Mouse (Mus musculus) bone marrow macrophage, adult 2 months (primary cell): ENCODE data around the gene Cradd. TPM values are rescaled to one million over a fixed set of nuclear protein-coding genes. Genes with fewer than 3 reads are reported as not detected.
A peak's percentile ranks its signal among the peaks of the same experiment; 100 is the strongest.

Experiments
- H3K27ac ChIP-seq: 2 replicates; pipeline ENCODE4 v1.5.1; 2012; ENCODE audit warnings: low read depth, low read length; ENCODE audit not compliant: insufficient read depth
- H3K4me1 ChIP-seq: 2 replicates; pipeline ENCODE4 v1.6.1; 2012; ENCODE audit warnings: low read length; ENCODE audit not compliant: control insufficient read depth, insufficient read depth
- H3K4me3 ChIP-seq: 2 replicates; pipeline ENCODE4 v1.5.1; 2012; ENCODE audit warnings: mild to moderate bottlenecking, low read length, moderate library complexity; ENCODE audit not compliant: insufficient read depth
- CTCF ChIP-seq: IDR thresholded peaks from 2 replicates; pipeline ENCODE4 v1.5.1; 2012; ENCODE audit warnings: low read depth, mild to moderate bottlenecking, low read length, moderate library complexity
- POLR2A ChIP-seq: IDR thresholded peaks from 2 replicates; pipeline ENCODE4 v1.6.1; 2012; ENCODE audit warnings: mild to moderate bottlenecking, low read depth, low read length, borderline replicate concordance
- polyA plus RNA-seq: library from polyadenylated mRNA; stranded (reverse); fragments of >200 nt; gene quantifications from 2 replicates; pipeline ENCODE4 v1.2.4, GENCODE M21; 2012; ENCODE audit not compliant: missing spikeins, insufficient read depth, insufficient read length

Cradd gene
- polyA plus RNA-seq, 1 experiment: 12.2 TPM

GRCm38 (mm10) chr10:95251674-95252073 is 72.3 kb downstream of the Cradd start:
- TF ChIP-seq CTCF (no peak), POLR2A (no peak)
- Histone ChIP-seq H3K27ac (no peak overlapping the region), H3K4me1 (peaks cover 2% of the 10 kb centered on the region; the same call in 1 of the 2 replicates), H3K4me3 (no peak overlapping the region)

GRCm38 (mm10) chr10:95248362-95248761 is 75.6 kb downstream of the Cradd start:
- Histone ChIP-seq H3K4me1 (peaks cover 6% of the 10 kb centered on the region), H3K4me3 (no peak overlapping the region), H3K27ac (no peak overlapping the region)
- TF ChIP-seq CTCF (no peak), POLR2A (no peak)

DNA sequence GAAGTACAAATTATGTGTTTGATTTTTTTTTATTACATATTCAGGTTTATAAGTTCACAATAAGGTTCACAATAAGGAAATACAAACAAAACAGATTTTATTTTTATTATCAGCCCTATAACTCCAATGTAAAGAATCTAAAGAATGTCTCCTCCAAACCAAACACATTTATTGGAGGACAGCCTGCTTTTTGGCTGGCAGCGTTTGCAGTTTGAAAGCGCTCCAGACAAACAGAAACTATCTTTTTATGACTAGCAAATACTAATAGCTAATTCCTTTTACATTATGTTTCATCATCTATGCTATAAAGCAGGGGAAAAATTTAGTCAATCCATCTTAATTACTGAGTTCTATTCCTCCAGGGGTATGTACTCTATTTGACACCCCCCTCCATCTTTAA is 77.2 kb downstream of the Cradd start:
- TF ChIP-seq CTCF (no peak), POLR2A (no peak)
- H3K27ac ChIP-seq: no peak overlapping the region
- H3K4me1 ChIP-seq: peaks cover 6% of the 10 kb centered on the region
- no peak overlapping the region for H3K4me3 ChIP-seq

DNA sequence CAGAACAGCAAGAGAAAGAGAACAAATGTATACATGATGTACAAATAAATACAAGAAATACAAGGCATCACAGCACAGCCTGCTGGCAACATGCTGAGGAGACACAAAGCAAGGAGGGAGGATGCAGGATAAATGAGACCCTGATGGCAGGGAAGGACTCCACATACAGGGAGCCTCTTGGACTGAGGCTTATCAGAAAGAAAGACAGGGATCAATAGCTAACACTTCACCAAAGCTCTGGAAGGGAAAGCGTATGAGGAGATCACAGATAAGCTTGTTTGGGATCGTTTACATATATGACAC is 78.3 kb downstream of the Cradd start:
- Histone ChIP-seq H3K4me1 (peaks cover 6% of the 10 kb centered on the region), H3K27ac (no peak overlapping the region), H3K4me3 (no peak overlapping the region)
- no peak for TF ChIP-seq POLR2A
- no peak for TF ChIP-seq CTCF

DNA sequence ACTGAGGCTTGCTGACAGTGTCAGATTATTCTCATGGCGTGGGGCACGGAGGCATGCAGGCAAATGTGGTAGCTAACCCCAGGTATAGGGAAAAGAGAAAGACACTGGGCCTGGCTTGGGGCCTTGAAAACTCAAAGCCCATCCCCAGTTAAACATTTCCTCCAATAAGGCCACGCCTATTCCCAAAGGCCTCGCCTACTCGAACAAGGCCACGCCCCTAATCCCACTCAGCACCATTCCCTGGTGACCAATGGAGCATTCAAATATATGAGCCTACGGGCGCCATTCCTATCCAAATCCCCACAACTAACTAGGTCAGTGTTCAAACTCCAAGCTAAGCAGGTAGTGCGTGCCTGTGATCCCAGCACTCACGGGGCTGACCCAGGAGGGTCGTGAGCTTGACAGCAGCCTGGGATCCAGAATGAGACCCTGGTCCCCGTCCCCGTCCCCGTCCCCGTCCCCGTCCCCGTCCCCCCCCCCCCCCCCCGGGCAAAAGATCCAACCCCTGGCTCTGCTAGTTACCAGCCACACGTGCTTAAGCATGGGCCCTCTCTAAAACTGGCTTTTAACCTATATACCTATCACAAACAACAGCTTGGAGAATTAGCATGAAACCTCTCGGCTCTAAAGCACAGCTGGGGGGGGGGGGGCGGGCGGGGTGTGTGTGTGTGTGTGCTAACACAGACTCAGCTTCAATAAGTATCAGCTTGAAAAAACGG is 78.8 kb downstream of the Cradd start:
- H3K4me1 ChIP-seq: peaks cover 6% of the 10 kb centered on the region
- no peak overlapping the region for H3K27ac ChIP-seq
- TF ChIP-seq POLR2A (no peak), CTCF (no peak)

GRCm38 (mm10) chr10:95239196-95240069 is 84.5 kb downstream of the Cradd start:
- TF ChIP-seq CTCF: no peak
- no peak for TF ChIP-seq POLR2A
- no peak overlapping the region for H3K4me3 ChIP-seq

More for the DNA sequence above, 78.8 kb downstream of the Cradd start:
- no peak overlapping the region for H3K4me3 ChIP-seq

GRCm38 (mm10) chr10:95238667-95239066 is 85.3 kb downstream of the Cradd start:
- Histone ChIP-seq H3K4me1 (peaks cover 26% of the 10 kb centered on the region), H3K27ac (no peak overlapping the region), H3K4me3 (no peak overlapping the region)
- TF ChIP-seq POLR2A: no peak
- TF ChIP-seq CTCF: no peak

More at GRCm38 (mm10) chr10:95239196-95240069, 84.5 kb downstream of the Cradd start:
- no peak overlapping the region for H3K27ac ChIP-seq
- H3K4me1 ChIP-seq: peaks cover 24% of the 10 kb centered on the region

- Histone ChIP-seq H3K4me3 (peak overlapping the region; percentile 12; the same call in 1 of the 2 replicates), H3K27ac (peak overlapping the region; percentile 77), H3K4me1 (peaks cover 41% of the 10 kb centered on the region)
- TF ChIP-seq CTCF: no peak
- TF ChIP-seq POLR2A: no peak
Observed at GRCm38 (mm10) chr10:95236226-95236625, 87.7 kb downstream of the Cradd start.

- H3K27ac ChIP-seq: no peak overlapping the region
- TF ChIP-seq CTCF: no peak
- TF ChIP-seq POLR2A: no peak
- no peak overlapping the region for H3K4me3 ChIP-seq
- H3K4me1 ChIP-seq: peaks cover 42% of the 10 kb centered on the region
Observed at GRCm38 (mm10) chr10:95234661-95235060, 89.3 kb downstream of the Cradd start.

- peaks cover 45% of the 10 kb centered on the region for H3K4me1 ChIP-seq
- peak overlapping the region; percentile 32; the same call in 1 of the 2 replicates for H3K27ac ChIP-seq
- H3K4me3 ChIP-seq: no peak overlapping the region
- TF ChIP-seq CTCF (no peak), POLR2A (no peak)
Observed at GRCm38 (mm10) chr10:95233044-95233443, 90.9 kb downstream of the Cradd start.
